Mouse (Mus musculus) layer of hippocampus, postnatal 36 days (tissue): Measurements from ENCODE around the gene Junb. TPM values are rescaled to one million over a fixed set of nuclear protein-coding genes. Genes with fewer than 3 reads are reported as not detected.
A peak's percentile ranks its signal among the peaks of the same experiment; 100 is the strongest.

Experiments used
- DNase-seq, 2 experiments: peaks; one replicate each; pipeline ENCODE4 v3.0.0; 2022
- total RNA-seq, 2 experiments: library from RNA; stranded (reverse); gene quantifications; 2 replicates each; pipeline ENCODE4 v1.2.3; 2021

The Junb gene
- total RNA-seq, 2 experiments from 2014 or later: 59.9 to 73.6 TPM

GRCm38 (mm10) chr8:84987903-84988302, 9.4 kb upstream of the Junb start:
- no peak for DNase-seq

- no peak for DNase-seq
Observed at GRCm38 (mm10) chr8:84987388-84987787, 8.9 kb upstream of the Junb start.

- no peak for DNase-seq
Observed at GRCm38 (mm10) chr8:84986379-84986945, 7.9 kb upstream of the Junb start.

GRCm38 (mm10) chr8:84985684-84986378, 7.3 kb upstream of the Junb start:
- peak; percentile 92 to 94 for DNase-seq

GRCm38 (mm10) chr8:84985049-84985683, 6.6 kb upstream of the Junb start:
- no peak for DNase-seq

GRCm38 (mm10) chr8:84984294-84985048, 6.0 kb upstream of the Junb start:
- no peak for DNase-seq

GRCm38 (mm10) chr8:84982499-84983011, 4.0 kb upstream of the Junb start:
- no peak for DNase-seq

- DNase-seq: peak in 1 of 2 experiments; percentile 18
Observed at GRCm38 (mm10) chr8:84981644-84982498, 3.4 kb upstream of the Junb start.

- peak in 1 of 2 experiments; percentile 35 for DNase-seq
Observed at GRCm38 (mm10) chr8:84980622-84981358, 2.3 kb upstream of the Junb start.

- DNase-seq: peak; percentile 94
Observed at GRCm38 (mm10) chr8:84979599-84980421, 1.3 kb upstream of the Junb start.

- DNase-seq: peak; percentile 63 to 67
Observed at GRCm38 (mm10) chr8:84977435-84978247, 877 bp downstream of the Junb start.

GRCm38 (mm10) chr8:84976763-84977434, 1.6 kb downstream of the Junb start:
- no peak for DNase-seq

GRCm38 (mm10) chr8:84976031-84976762, 2.3 kb downstream of the Junb start:
- DNase-seq: peak; percentile 94 to 95

GRCm38 (mm10) chr8:84975434-84975833, 3.1 kb downstream of the Junb start:
- DNase-seq: peak; percentile 55 to 68

GRCm38 (mm10) chr8:84974543-84975142, 3.9 kb downstream of the Junb start:
- no peak for DNase-seq

- peak in 1 of 2 experiments; percentile 20 for DNase-seq
Observed at GRCm38 (mm10) chr8:84973803-84974542, 4.5 kb downstream of the Junb start.

GRCm38 (mm10) chr8:84973079-84973478, 5.4 kb downstream of the Junb start:
- DNase-seq: no peak
